Mouse (Mus musculus): ENCODE data around the gene Ncoa1.

GRCm38 (mm10) chr12:4340325-4340924 lies 136.6 kb downstream of the Ncoa1 start:
- no peak for TF ChIP-seq MAFK (IDR thresholded peaks at IDR 0.05; ENCODE audit: borderline replicate concordance, low read depth, low read length)
- no peak for TF ChIP-seq TCF12 (IDR thresholded peaks at IDR 0.05; ENCODE audit: low read depth, low read length)
- TF ChIP-seq NRF1 (IDR thresholded peaks at IDR 0.05; ENCODE audit: insufficient read depth, low read depth, low read length, poor library complexity, severe bottlenecking), result no peak
- no peak for TF ChIP-seq MYB (IDR thresholded peaks at IDR 0.05; ENCODE audit: low read depth, low read length)
- TF ChIP-seq CTCF (IDR thresholded peaks at IDR 0.05 in 2 of 3, conservative IDR thresholded peaks at IDR 0.05 in 1 of 3; ENCODE audit: control insufficient read depth in 1 of 3, insufficient read depth in 1 of 3, low read depth in 2 of 3, low read length in 3 of 3, poor library complexity in 1 of 3, severe bottlenecking in 1 of 3), result no peak
- no peak for TF ChIP-seq POLR2A (IDR thresholded peaks at IDR 0.05; ENCODE audit: control insufficient read depth in 1 of 2, insufficient read depth in 1 of 2, low read depth in 1 of 2, low read length in 2 of 2, poor library complexity in 1 of 2)
- TF ChIP-seq RAD21 (IDR thresholded peaks at IDR 0.05; ENCODE audit: low read depth, low read length), result no peak
- TF ChIP-seq CHD1 (IDR thresholded peaks at IDR 0.05; ENCODE audit: low read depth, low read length), result no peak
- TF ChIP-seq POLR2AphosphoS5 (IDR thresholded peaks at IDR 0.05; ENCODE audit: borderline replicate concordance, low read depth, low read length), result no peak
- TF ChIP-seq ZC3H11A (IDR thresholded peaks at IDR 0.05; ENCODE audit: low read depth, low read length), result no peak

Data from MEL (cell line).